Mouse (Mus musculus): Measurements from ENCODE around the gene Chrdl1. TPM values are rescaled to one million over a fixed set of nuclear protein-coding genes. Genes with fewer than 3 reads are reported as not detected.

Gene Chrdl1
- total RNA-seq (2014; rRNA removed) (3.6 TPM in 2 replicates), polyA plus RNA-seq (2015; fragmentation: Nextera tagmentation; extraction: Ambion mirVana) (2.1 and 3.2 TPM in 2 replicates)

- peak; percentile 2 for DNase-seq (ENCODE audit: low spot score)
- Histone ChIP-seq H3K4me1 (ENCODE audit: insufficient read depth, low read length) (no peaks in the 10 kb centered on the region), H3K36me3 (ENCODE audit: insufficient read depth, low read length) (no peaks in the 10 kb centered on the region), H3K9me3 (ENCODE audit: low read length) (no peaks in the 10 kb centered on the region), H3K9ac (replicated peaks; ENCODE audit: low read length) (0 out of 2 replicates have a peak within 1 kb of the TSS, but pooled peaks have one; percentile 30), H3K27me3 (ENCODE audit: insufficient read depth, low read length) (0 out of 2 replicates have a peak, but pooled peaks cover 5% of the 10 kb centered on the region), H3K4me3 (ENCODE audit: low read length) (peak within 1 kb of the TSS; percentile 47), H3K4me2 (ENCODE audit: low read depth, low read length) (peak within 1 kb of the TSS; percentile 64), H3K27ac (no peak within 1 kb of the TSS)
- ATAC-seq = peak; percentile 51; the same call in 1 of the 2 replicates
- 29% methylated on average over 34 of the region's 37 CpGs for WGBS
- TF ChIP-seq CTCF (IDR thresholded peaks at IDR 0.05; ENCODE audit: low read depth) = no peak
Measured at GRCm38 (mm10) chrX:143393791-143394369, at the start of gene Chrdl1. TSS of gene Chrdl1 (minus strand) at chrX:143394262.

GRCm38 (mm10) chrX:143442638-143443037 lies 48.6 kb upstream of the Chrdl1 start:
- TF ChIP-seq CTCF (IDR thresholded peaks at IDR 0.05; ENCODE audit: low read depth) = no peak
- 40% methylated on average over 4 of the region's 4 CpGs for WGBS
- Histone ChIP-seq H3K36me3 (ENCODE audit: insufficient read depth, low read length) (no peaks in the 10 kb centered on the region), H3K27ac (no peak overlapping the region), H3K9ac (replicated peaks; ENCODE audit: low read length) (no peak overlapping the region), H3K4me1 (ENCODE audit: insufficient read depth, low read length) (no peaks in the 10 kb centered on the region), H3K4me3 (ENCODE audit: low read length) (no peak overlapping the region), H3K4me2 (ENCODE audit: low read depth, low read length) (no peak overlapping the region), H3K9me3 (ENCODE audit: low read length) (no peaks in the 10 kb centered on the region), H3K27me3 (ENCODE audit: insufficient read depth, low read length) (no peaks in the 10 kb centered on the region)
- no peak for ATAC-seq
- peak; percentile 7 for DNase-seq (ENCODE audit: low spot score)

GRCm38 (mm10) chrX:143404601-143405000 lies 10.5 kb upstream of the Chrdl1 start:
- no peak for ATAC-seq
- no peak for TF ChIP-seq CTCF (IDR thresholded peaks at IDR 0.05; ENCODE audit: low read depth)

GRCm38 (mm10) chrX:143366256-143366959 lies 27.7 kb downstream of the Chrdl1 start:
- Histone ChIP-seq H3K36me3 (ENCODE audit: insufficient read depth, low read length) (no peaks in the 10 kb centered on the region), H3K4me3 (ENCODE audit: low read length) (no peak overlapping the region), H3K9me3 (ENCODE audit: low read length) (no peaks in the 10 kb centered on the region), H3K4me2 (ENCODE audit: low read depth, low read length) (no peak overlapping the region), H3K4me1 (ENCODE audit: insufficient read depth, low read length) (no peaks in the 10 kb centered on the region), H3K9ac (replicated peaks; ENCODE audit: low read length) (no peak overlapping the region), H3K27ac (no peak overlapping the region), H3K27me3 (ENCODE audit: insufficient read depth, low read length) (no peaks in the 10 kb centered on the region)
- no peak for DNase-seq (ENCODE audit: low spot score)
- ATAC-seq = no peak
- TF ChIP-seq CTCF (IDR thresholded peaks at IDR 0.05; ENCODE audit: low read depth) = no peak
- WGBS = 55% methylated on average over 4 of the region's 4 CpGs

More at GRCm38 (mm10) chrX:143404601-143405000, 10.5 kb upstream of the Chrdl1 start:
- Histone ChIP-seq H3K27me3 (ENCODE audit: insufficient read depth, low read length) (no peaks in the 10 kb centered on the region), H3K9ac (replicated peaks; ENCODE audit: low read length) (no peak overlapping the region), H3K4me1 (ENCODE audit: insufficient read depth, low read length) (no peaks in the 10 kb centered on the region), H3K36me3 (ENCODE audit: insufficient read depth, low read length) (no peaks in the 10 kb centered on the region), H3K4me2 (ENCODE audit: low read depth, low read length) (no peak overlapping the region), H3K27ac (no peak overlapping the region), H3K4me3 (ENCODE audit: low read length) (no peak overlapping the region), H3K9me3 (ENCODE audit: low read length) (no peaks in the 10 kb centered on the region)
- WGBS = 53% methylated on average over 2 of the region's 2 CpGs
- no peak for DNase-seq (ENCODE audit: low spot score)

- no peaks in the 10 kb centered on the region for H3K4me1 ChIP-seq (ENCODE audit: insufficient read depth, low read length)
- TF ChIP-seq CTCF (IDR thresholded peaks at IDR 0.05; ENCODE audit: low read depth) = no peak
- H3K9me3 ChIP-seq (ENCODE audit: low read length) = no peaks in the 10 kb centered on the region
- no peak overlapping the region for H3K27ac ChIP-seq
- DNase-seq (ENCODE audit: low spot score) (no peak), ATAC-seq (no peak)
- WGBS = 38% methylated on average over 5 of the region's 5 CpGs
- no peak overlapping the region for H3K4me2 ChIP-seq (ENCODE audit: low read depth, low read length)
- no peak overlapping the region for H3K4me3 ChIP-seq (ENCODE audit: low read length)
- H3K9ac ChIP-seq (replicated peaks; ENCODE audit: low read length) = no peak overlapping the region
- H3K36me3 ChIP-seq (ENCODE audit: insufficient read depth, low read length) = no peaks in the 10 kb centered on the region
- no peaks in the 10 kb centered on the region for H3K27me3 ChIP-seq (ENCODE audit: insufficient read depth, low read length)
Measured at GRCm38 (mm10) chrX:143347227-143347626, 46.8 kb downstream of the Chrdl1 start.

- H3K4me2 ChIP-seq (ENCODE audit: low read depth, low read length) = no peak overlapping the region
- WGBS = 58% methylated on average over 3 of the region's 3 CpGs
- H3K4me3 ChIP-seq (ENCODE audit: low read length) = no peak overlapping the region
- no peaks in the 10 kb centered on the region for H3K27me3 ChIP-seq (ENCODE audit: insufficient read depth, low read length)
- H3K9ac ChIP-seq (replicated peaks; ENCODE audit: low read length) = no peak overlapping the region
- H3K27ac ChIP-seq = no peak overlapping the region
- no peaks in the 10 kb centered on the region for H3K4me1 ChIP-seq (ENCODE audit: insufficient read depth, low read length)
- no peak for DNase-seq (ENCODE audit: low spot score)
- no peak for TF ChIP-seq CTCF (IDR thresholded peaks at IDR 0.05; ENCODE audit: low read depth)
- no peak for ATAC-seq
- H3K9me3 ChIP-seq (ENCODE audit: low read length) = no peaks in the 10 kb centered on the region
- H3K36me3 ChIP-seq (ENCODE audit: insufficient read depth, low read length) = no peaks in the 10 kb centered on the region
Measured at GRCm38 (mm10) chrX:143346739-143347138, 47.3 kb downstream of the Chrdl1 start.
